Mouse (Mus musculus) cortical plate, adult 2 months (tissue): ENCODE results near the gene Xylt1.

Experiments used
- CTCF ChIP-seq: fragments of 200-500 bp; IDR thresholded peaks from 2 replicates; pipeline ENCODE4 v1.5.1; 2011; ENCODE audit warnings: mild to moderate bottlenecking, control low read depth, low read length; ENCODE audit not compliant: insufficient read depth; ENCODE audit errors: extremely low read depth
- POLR2A ChIP-seq: fragments of 200-500 bp; IDR thresholded peaks from 2 replicates; pipeline ENCODE4 v1.6.1; 2011; ENCODE audit warnings: mild to moderate bottlenecking, low read length, control low read depth; ENCODE audit not compliant: insufficient read depth; ENCODE audit errors: extremely low read depth

DNA sequence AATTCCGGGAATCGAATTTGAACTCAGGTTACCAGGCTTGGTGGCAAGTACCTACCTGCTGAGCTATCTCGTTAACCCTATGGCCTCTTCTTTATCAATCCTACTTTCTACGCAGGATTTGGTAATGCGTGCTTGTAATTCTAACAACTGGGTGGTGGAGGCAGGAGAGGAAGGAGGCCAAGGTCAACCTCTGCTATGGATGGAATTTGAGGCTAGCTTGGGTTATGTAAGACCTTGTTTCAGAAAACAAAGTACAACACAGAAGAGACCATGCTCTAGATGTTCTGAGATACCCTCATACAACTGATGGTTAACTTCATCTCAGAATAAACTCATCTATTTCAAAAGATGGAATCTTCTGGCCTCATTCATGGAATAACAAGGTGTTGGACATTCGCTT is 17.1 kb downstream of the Xylt1 start:
- TF ChIP-seq CTCF (no peak), POLR2A (no peak)
